Mouse (Mus musculus): Measurements from ENCODE around the gene Oaz1.

- TF ChIP-seq CTCF (IDR thresholded peaks at IDR 0.05; ENCODE audit: borderline replicate concordance, insufficient read depth, low read length) = no peak
- no peak for TF ChIP-seq POLR2A (IDR thresholded peaks at IDR 0.05; ENCODE audit: low read depth, low read length)
These were observed 20.0 kb upstream of the Oaz1 start for GRCm38 (mm10) chr10:80806341-80807056.

Measured in embryonic fibroblast, embryonic 13.5 days (primary cell).